Mouse (Mus musculus) kidney, embryonic 16.5 days (tissue): ENCODE measurements around the gene Olfr552. TPM values are rescaled to one million over a fixed set of nuclear protein-coding genes. Genes with fewer than 3 reads are reported as not detected.
"Not testable (repeated sequence)": the region's sequence is repeated elsewhere in the genome, so short reads cannot be mapped to it uniquely, and the experiment has no call there.

Experiments
- ATAC-seq: fragments of 200-750 bp; cut with Nextera tagmentation; 2 replicates; pipeline ENCODE4 v1.8.0; 2017; ENCODE audit warnings: moderate TSS enrichment; ENCODE audit not compliant: low FRiP score, low TSS enrichment
- H3K27ac ChIP-seq: fragments of 300-500 bp; sonication (generic); 2 replicates; pipeline ENCODE4 v1.5.1; 2014; ENCODE audit warnings: low read length
- H3K27me3 ChIP-seq: fragments of 300-500 bp; sonication (generic); 2 replicates; pipeline ENCODE4 v1.6.1; 2014; ENCODE audit warnings: low read length, control low read depth, mixed read lengths; ENCODE audit not compliant: insufficient read depth
- H3K36me3 ChIP-seq: fragments of 300-500 bp; sonication (generic); 2 replicates; pipeline ENCODE4 v1.6.1; 2014; ENCODE audit warnings: low read length, control low read depth, mixed read lengths; ENCODE audit not compliant: insufficient read depth
- H3K4me1 ChIP-seq: fragments of 300-500 bp; sonication (generic); 2 replicates; pipeline ENCODE4 v1.6.1; 2014; ENCODE audit warnings: low read length, control low read depth, mixed read lengths; ENCODE audit not compliant: insufficient read depth
- H3K4me2 ChIP-seq: fragments of 300-500 bp; sonication (generic); replicated peaks from 2 replicates; pipeline ENCODE4 v1.6.1; 2014; ENCODE audit warnings: low read depth, low read length
- H3K4me3 ChIP-seq: fragments of 300-500 bp; sonication (generic); 2 replicates; pipeline ENCODE4 v1.5.1; 2014; ENCODE audit warnings: mild to moderate bottlenecking, low read length
- H3K9ac ChIP-seq: fragments of 300-500 bp; sonication (generic); replicated peaks from 2 replicates; pipeline ENCODE4 v1.6.1; 2014; ENCODE audit warnings: low read length
- H3K9me3 ChIP-seq: fragments of 300-500 bp; sonication (generic); 2 replicates; pipeline ENCODE4 v1.6.1; 2016; ENCODE audit warnings: low read length, control low read depth
- WGBS: fragments of 180-500 bp; shearing (Covaris S2); extraction: QIAGEN DNeasy Blood & Tissue Kit; methylation state at CpG from one replicate; pipeline ENCODE4 v1.1.7; 2014; 5-methylcytosine and 5-hydroxymethylcytosine counted together
- polyA plus RNA-seq: library from polyadenylated mRNA; unstranded; fragments of >200 nt; fragmentation: Nextera tagmentation; extraction: Ambion mirVana; gene quantifications from 2 replicates; pipeline ENCODE4 v1.2.1, GENCODE M21; 2015

The Olfr552 gene
- polyA plus RNA-seq, 1 experiment from 2014 or later, result not detected

- Histone ChIP-seq H3K27me3 (no peaks in the 10 kb centered on the region), H3K4me2 (no peak within 1 kb of the TSS), H3K9me3 (no peaks in the 10 kb centered on the region), H3K36me3 (no peaks in the 10 kb centered on the region), H3K27ac (no peak within 1 kb of the TSS), H3K4me3 (no peak within 1 kb of the TSS), H3K4me1 (no peaks in the 10 kb centered on the region), H3K9ac (no peak within 1 kb of the TSS)
- no peak for ATAC-seq
Measured at GRCm38 (mm10) chr7:102618118-102618517, 20.5 kb downstream of the Olfr552 start, which contains the start of gene Olfr553. Gene Olfr553, minus strand, starts transcription at chr7:102618218.

- no peak overlapping the region for H3K4me3 ChIP-seq
- no peak overlapping the region for H3K4me2 ChIP-seq
- no peaks in the 10 kb centered on the region for H3K4me1 ChIP-seq
- H3K27me3 ChIP-seq, result no peaks in the 10 kb centered on the region
- no peaks in the 10 kb centered on the region for H3K36me3 ChIP-seq
- H3K27ac ChIP-seq, result no peak overlapping the region
- WGBS, result 62% methylated on average over 5 of the region's 5 CpGs
- H3K9ac ChIP-seq, result no peak overlapping the region
- H3K9me3 ChIP-seq, result no peaks in the 10 kb centered on the region
- no peak for ATAC-seq
Measured at GRCm38 (mm10) chr7:102619608-102620007, 22.0 kb downstream of the Olfr552 start.

GRCm38 (mm10) chr7:102620368-102620767 is 22.8 kb downstream of the Olfr552 start:
- not testable (repeated sequence) for ATAC-seq, H3K4me3 ChIP-seq, H3K36me3 ChIP-seq, H3K4me2 ChIP-seq, H3K9me3 ChIP-seq, H3K9ac ChIP-seq, H3K27ac ChIP-seq, H3K4me1 ChIP-seq, H3K27me3 ChIP-seq
- WGBS, result 91% methylated on average over 15 of the region's 19 CpGs

GRCm38 (mm10) chr7:102636665-102637064 is 39.1 kb downstream of the Olfr552 start:
- no peaks in the 10 kb centered on the region for H3K27me3 ChIP-seq

GRCm38 (mm10) chr7:102638132-102638531 is 40.6 kb downstream of the Olfr552 start, which contains the start of gene Olfr554:
Gene Olfr554, plus strand, starts transcription at chr7:102638432.
- no peaks in the 10 kb centered on the region for H3K36me3 ChIP-seq

More at GRCm38 (mm10) chr7:102636665-102637064, 39.1 kb downstream of the Olfr552 start:
- no peak overlapping the region for H3K4me2 ChIP-seq
- no peak overlapping the region for H3K9ac ChIP-seq
- no peak overlapping the region for H3K27ac ChIP-seq
- no peak overlapping the region for H3K4me3 ChIP-seq
- H3K4me1 ChIP-seq, result no peaks in the 10 kb centered on the region
- WGBS, result 33% methylated on average over 3 of the region's 3 CpGs
- H3K36me3 ChIP-seq, result no peaks in the 10 kb centered on the region
- no peak for ATAC-seq
- no peaks in the 10 kb centered on the region for H3K9me3 ChIP-seq

GRCm38 (mm10) chr7:102644945-102645344 is 47.4 kb downstream of the Olfr552 start:
- H3K4me1 ChIP-seq, H3K9me3 ChIP-seq, H3K9ac ChIP-seq, H3K27me3 ChIP-seq, H3K4me3 ChIP-seq, H3K36me3 ChIP-seq, ATAC-seq, H3K4me2 ChIP-seq, H3K27ac ChIP-seq: not testable (repeated sequence)
- 80% methylated on average over 3 of the region's 4 CpGs for WGBS

More at GRCm38 (mm10) chr7:102638132-102638531, 40.6 kb downstream of the Olfr552 start, which contains the start of gene Olfr554:
- Histone ChIP-seq H3K9me3 (no peaks in the 10 kb centered on the region), H3K4me2 (no peak within 1 kb of the TSS), H3K27me3 (no peaks in the 10 kb centered on the region), H3K4me3 (no peak within 1 kb of the TSS), H3K9ac (no peak within 1 kb of the TSS), H3K27ac (no peak within 1 kb of the TSS), H3K4me1 (no peaks in the 10 kb centered on the region)
- WGBS, result 68% methylated on average over 1 of the region's 1 CpGs
- no peak for ATAC-seq

Other genes starting within 250 kb of the Olfr552 start
- 169 and 181 TPM in 2 replicates for gene Rrm1, start 156.1 kb upstream of the Olfr552 start, polyA plus RNA-seq
- 0.41 and 0.51 TPM in 2 replicates for gene Olfr543, start 116.1 kb upstream of the Olfr552 start, polyA plus RNA-seq
- 0.18 TPM in 1 of 2 replicates, not detected in the other for gene Olfr544, start 109.5 kb upstream of the Olfr552 start, polyA plus RNA-seq
- gene Olfr545, start 98.2 kb upstream of the Olfr552 start, polyA plus RNA-seq, result 0.08 TPM in 1 of 2 replicates, not detected in the other
- gene Olfr547, start 63.0 kb upstream of the Olfr552 start, polyA plus RNA-seq, result not detected in 2 replicates
- gene Olfr548-ps1, start 56.9 kb upstream of the Olfr552 start, polyA plus RNA-seq, result not detected in 2 replicates
- not detected in 2 replicates for gene Olfr549, start 47.9 kb upstream of the Olfr552 start, polyA plus RNA-seq
- 0.42 and 0.77 TPM in 2 replicates for gene Trim21, start 32.3 kb upstream of the Olfr552 start, polyA plus RNA-seq
- gene Olfr550, start 26.3 kb upstream of the Olfr552 start, polyA plus RNA-seq, result not detected in 2 replicates
- gene Olfr551, start 5.9 kb upstream of the Olfr552 start, polyA plus RNA-seq, result not detected in 2 replicates
- gene Olfr553, start 20.4 kb downstream of the Olfr552 start, polyA plus RNA-seq, result not detected in 2 replicates
- not detected in 2 replicates for gene Olfr554, start 40.7 kb downstream of the Olfr552 start, polyA plus RNA-seq
- not detected in 2 replicates for gene Olfr555, start 61.1 kb downstream of the Olfr552 start, polyA plus RNA-seq
- not detected in 2 replicates for gene Olfr556, start 67.1 kb downstream of the Olfr552 start, polyA plus RNA-seq
- 14.2 and 14.6 TPM in 2 replicates for gene Trim68, start 89.6 kb downstream of the Olfr552 start, polyA plus RNA-seq
- gene Olfr557, start 98.1 kb downstream of the Olfr552 start, polyA plus RNA-seq, result not detected in 2 replicates
- 0.92 and 1.1 TPM in 2 replicates for gene Olfr558, start 104.4 kb downstream of the Olfr552 start, polyA plus RNA-seq
- gene Olfr33, start 121.3 kb downstream of the Olfr552 start, polyA plus RNA-seq, result not detected in 2 replicates
- not detected in 2 replicates for gene Olfr559, start 129.7 kb downstream of the Olfr552 start, polyA plus RNA-seq
- gene Olfr560, start 161.6 kb downstream of the Olfr552 start, polyA plus RNA-seq, result not detected in 2 replicates
- gene Olfr78, start 161.7 kb downstream of the Olfr552 start, polyA plus RNA-seq, result 0.58 and 0.89 TPM in 2 replicates
- gene Olfr561, start 173.5 kb downstream of the Olfr552 start, polyA plus RNA-seq, result not detected in 2 replicates
- gene Olfr564, start 205.7 kb downstream of the Olfr552 start, polyA plus RNA-seq, result not detected in 2 replicates